In the genomic region with DNA sequence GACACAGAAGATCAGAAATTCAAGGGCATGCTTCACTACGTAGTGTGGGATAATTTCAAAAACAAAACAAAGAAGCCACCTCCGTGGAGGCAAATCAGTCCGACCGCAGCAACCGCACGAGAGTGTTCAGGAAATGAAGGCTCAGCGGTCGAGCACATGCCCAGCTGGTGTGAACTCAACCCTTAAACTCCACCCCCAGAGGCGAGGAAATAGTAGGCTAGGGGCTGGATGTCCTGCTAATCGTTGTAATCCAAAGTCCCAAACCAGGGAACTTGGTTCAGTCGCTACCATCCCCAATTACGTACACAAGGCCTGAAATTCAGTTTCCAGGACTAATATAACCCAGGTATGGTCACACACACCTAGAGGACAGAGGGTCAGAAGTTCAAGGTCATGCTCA, we compare ENCODE assay signal across 16 mouse cellular contexts. TPM values are rescaled to one million over a fixed set of nuclear protein-coding genes. Genes with fewer than 3 reads are reported as not detected.
A peak's percentile ranks its signal among the peaks of the same experiment; 100 is the strongest.
DNase-seq lines count a peak whose midpoint lies in the region; ATAC-seq and TF ChIP-seq lines count a peak whose summit lies in the region.
"Had no signal": no experiment of that assay in that cellular context is flagged by ENCODE, and none has a peak within 500 bp of the region (broad histone marks: within the 10 kb centered on the region; RNA-seq: fewer than 3 reads in every experiment).

No protein-coding gene starts in this region.

- TF ChIP-seq CTCF in liver, adult 2 months (IDR thresholded peaks at IDR 0.05; ENCODE audit: low read depth, low read length): no peak
- no peak for TF ChIP-seq CTCF in intestine, postnatal 0 days (IDR thresholded peaks at IDR 0.05; ENCODE audit: low read depth)

- ATAC-seq in liver, embryonic 12.5 days: no peak
- no peak for ATAC-seq in intestine, postnatal 0 days
- no peak for ATAC-seq in midbrain, embryonic 13.5 days
- ATAC-seq: forebrain, embryonic 13.5 days; inflammation-experienced regulatory T-cells, adult 6 months had no signal

- no peaks in the 10 kb centered on the region for H3K4me1 ChIP-seq in liver, adult 2 months (ENCODE audit: control insufficient read depth, insufficient read depth, low read length)
- H3K4me1 ChIP-seq in liver, embryonic 12.5 days: peaks cover 13% of the 10 kb centered on the region
- peaks cover 1 to 14% of the 10 kb centered on the region in 2 experiments; a peak in 3 of 4 replicates for H3K4me1 ChIP-seq in ES-E14 (ENCODE audit: control insufficient read depth in 2 of 2, insufficient read depth in 2 of 2, low read length in 2 of 2, poor library complexity in 1 of 2)
- no peaks in the 10 kb centered on the region for H3K4me1 ChIP-seq in intestine, postnatal 0 days (replicated peaks; ENCODE audit: control insufficient read depth, insufficient read depth, low read length)
- H3K4me1 ChIP-seq in midbrain, embryonic 13.5 days (replicated peaks): peaks cover 10% of the 10 kb centered on the region
- peaks cover 19% of the 10 kb centered on the region for H3K4me1 ChIP-seq in limb, embryonic 10.5 days

- H3K79me2 ChIP-seq in liver, adult 2 months (ENCODE audit: control insufficient read depth, insufficient read depth, low read length): peaks cover 2% of the 10 kb centered on the region; the same call in 1 of the 2 replicates

- H3K27ac ChIP-seq in liver, adult 2 months (replicated peaks; ENCODE audit: insufficient read depth, low read depth, low read length): no peak overlapping the region
- H3K27ac ChIP-seq in liver, embryonic 12.5 days: no peak overlapping the region
- H3K27ac ChIP-seq in ES-E14 (ENCODE audit: insufficient read depth, low read depth, low read length, poor library complexity, severe bottlenecking): no peak overlapping the region
- no peak overlapping the region for H3K27ac ChIP-seq in intestine, postnatal 0 days (ENCODE audit: low read depth, low read length)
- H3K27ac ChIP-seq in midbrain, embryonic 13.5 days: no peak overlapping the region
- no peak overlapping the region for H3K27ac ChIP-seq in limb, embryonic 10.5 days
- H3K27ac ChIP-seq: embryonic facial prominence, embryonic 12.5 days; forebrain, embryonic 13.5 days; left cerebral cortex, adult 2 months; liver, embryonic 14.5 days; midbrain, embryonic 12.5 days had no signal

- H3K27me3 ChIP-seq in liver, adult 2 months (ENCODE audit: control insufficient read depth, insufficient read depth, low read length): no peaks in the 10 kb centered on the region
- peaks cover 63% of the 10 kb centered on the region for H3K27me3 ChIP-seq in liver, embryonic 12.5 days (replicated peaks)
- peaks cover 3% of the 10 kb centered on the region; the same call in 1 of the 2 replicates for H3K27me3 ChIP-seq in intestine, postnatal 0 days (replicated peaks; ENCODE audit: control insufficient read depth, insufficient read depth, low read length)
- no peaks in the 10 kb centered on the region for H3K27me3 ChIP-seq in midbrain, embryonic 13.5 days
- no peaks in the 10 kb centered on the region for H3K27me3 ChIP-seq in limb, embryonic 10.5 days (ENCODE audit: low read depth, poor library complexity, severe bottlenecking)
- H3K27me3 ChIP-seq: embryonic facial prominence, embryonic 12.5 days; forebrain, embryonic 13.5 days; midbrain, embryonic 12.5 days had no signal

- no peak overlapping the region for H3K9ac ChIP-seq in liver, adult 2 months (ENCODE audit: low read depth, low read length)
- no peak overlapping the region for H3K9ac ChIP-seq in liver, embryonic 12.5 days
- H3K9ac ChIP-seq in ES-E14 (ENCODE audit: insufficient read depth, low read depth, low read length, poor library complexity, severe bottlenecking): no peak overlapping the region
- H3K9ac ChIP-seq in intestine, postnatal 0 days (ENCODE audit: low read depth, low read length): no peak overlapping the region
- no peak overlapping the region for H3K9ac ChIP-seq in midbrain, embryonic 13.5 days (replicated peaks)
- H3K9ac ChIP-seq: embryonic facial prominence, embryonic 12.5 days; forebrain, embryonic 13.5 days; liver, embryonic 14.5 days; midbrain, embryonic 12.5 days had no signal

- 63% methylated on average over 12 of the region's 12 CpGs for WGBS in liver, adult 2 months
- 52% methylated on average over 12 of the region's 12 CpGs for WGBS in liver, embryonic 12.5 days (ENCODE audit: insufficient replicate concordance)
- WGBS in intestine, postnatal 0 days: 67% methylated on average over 12 of the region's 12 CpGs
- 76% methylated on average over 12 of the region's 12 CpGs for WGBS in midbrain, embryonic 13.5 days
- 86% methylated on average over 12 of the region's 12 CpGs for WGBS in limb, embryonic 10.5 days

- in situ Hi-C loops in ES-E14 (cut with MboI; ENCODE audit: low sequenced_read_pairs in 2 of 2, unreplicated experiment in 2 of 2): no loop called here

- no peaks in the 10 kb centered on the region for H3K9me3 ChIP-seq in liver, embryonic 12.5 days (replicated peaks)
- no peaks in the 10 kb centered on the region for H3K9me3 ChIP-seq in ES-E14 (ENCODE audit: control insufficient read depth, insufficient read depth, low read depth, low read length)
- H3K9me3 ChIP-seq in intestine, postnatal 0 days (ENCODE audit: control insufficient read depth): no peaks in the 10 kb centered on the region
- H3K9me3 ChIP-seq in midbrain, embryonic 13.5 days: no peaks in the 10 kb centered on the region
- H3K9me3 ChIP-seq in limb, embryonic 10.5 days (replicated peaks): no peaks in the 10 kb centered on the region
- H3K9me3 ChIP-seq: embryonic facial prominence, embryonic 12.5 days; forebrain, embryonic 13.5 days; midbrain, embryonic 12.5 days had no signal

- no peak for TF ChIP-seq POLR2A in liver, adult 2 months (IDR thresholded peaks at IDR 0.05; ENCODE audit: extremely low read depth, insufficient read depth, low read length)

- DNase-seq in liver, adult 2 months (ENCODE audit: extremely low read depth, low read depth, low spot score): peak; percentile 18
- DNase-seq in ES-E14 (ENCODE audit: low read depth, low spot score): peak; percentile 45
- DNase-seq in naive thymus-derived CD4-positive, alpha-beta T cell, adult 2 months (ENCODE audit: low read depth): peak; percentile 74
- DNase-seq in thymus, postnatal 0 days (ENCODE audit: low spot score): peak; percentile 71
- no peak for DNase-seq in limb, embryonic 10.5 days (ENCODE audit: low spot score)
- DNase-seq: cerebellum, adult 8-10 months; right cerebral cortex, postnatal 14 days had no signal

- H3K4me3 ChIP-seq in liver, adult 2 months (ENCODE audit: insufficient read depth, low read depth, low read length): no peak overlapping the region
- no peak overlapping the region for H3K4me3 ChIP-seq in liver, embryonic 12.5 days
- H3K4me3 ChIP-seq in ES-E14 (ENCODE audit: insufficient read depth in 1 of 2, low read depth in 1 of 2, low read length in 2 of 2, poor library complexity in 1 of 2, severe bottlenecking in 1 of 2): no peak overlapping the region
- no peak overlapping the region for H3K4me3 ChIP-seq in intestine, postnatal 0 days (ENCODE audit: low read depth, low read length)
- H3K4me3 ChIP-seq in midbrain, embryonic 13.5 days (replicated peaks): no peak overlapping the region
- H3K4me3 ChIP-seq in limb, embryonic 10.5 days: no peak overlapping the region
- H3K4me3 ChIP-seq: embryonic facial prominence, embryonic 12.5 days; forebrain, embryonic 13.5 days; left cerebral cortex, adult 2 months; midbrain, embryonic 12.5 days had no signal

- H3K36me3 ChIP-seq in liver, adult 2 months (ENCODE audit: control insufficient read depth, insufficient read depth, low read length): no peaks in the 10 kb centered on the region
- H3K36me3 ChIP-seq in liver, embryonic 12.5 days: no peaks in the 10 kb centered on the region
- no peaks in the 10 kb centered on the region for H3K36me3 ChIP-seq in ES-E14 (ENCODE audit: control insufficient read depth, insufficient read depth, low read length, poor library complexity, severe bottlenecking)
- H3K36me3 ChIP-seq in intestine, postnatal 0 days (ENCODE audit: control insufficient read depth, insufficient read depth): no peaks in the 10 kb centered on the region
- no peaks in the 10 kb centered on the region for H3K36me3 ChIP-seq in midbrain, embryonic 13.5 days
- no peaks in the 10 kb centered on the region for H3K36me3 ChIP-seq in limb, embryonic 10.5 days
- H3K36me3 ChIP-seq: embryonic facial prominence, embryonic 12.5 days; midbrain, embryonic 12.5 days had no signal

- no peak overlapping the region for H3K4me2 ChIP-seq in liver, embryonic 12.5 days
- H3K4me2 ChIP-seq in intestine, postnatal 0 days (replicated peaks; ENCODE audit: low read depth): no peak overlapping the region
- no peak overlapping the region for H3K4me2 ChIP-seq in midbrain, embryonic 13.5 days (replicated peaks)
- H3K4me2 ChIP-seq: embryonic facial prominence, embryonic 12.5 days; forebrain, embryonic 13.5 days; midbrain, embryonic 12.5 days had no signal

RNA-seq across cellular contexts. Expression of gene Brwd1, which starts 4.7 kb away (rescaled TPM):
- total RNA-seq in liver, adult 2 months (2014; rRNA removed): 56.3 and 59.8 TPM in 2 replicates
- polyA plus RNA-seq in liver, adult 2 months (2012; rRNA removed): 9.9 and 12.3 TPM in 2 replicates
- polyA plus RNA-seq in liver, embryonic 12.5 days (2016; fragmentation: Nextera tagmentation; extraction: Ambion mirVana): 26.6 and 27.6 TPM in 2 replicates
- 117 and 146 TPM in 2 replicates for total RNA-seq in ES-E14 (2012; rRNA removed)
- polyA plus RNA-seq in thymus, postnatal 0 days (2015; fragmentation: Nextera tagmentation; extraction: Ambion mirVana): 56.8 and 62.9 TPM in 2 replicates
- polyA plus RNA-seq in intestine, postnatal 0 days (2015; fragmentation: Nextera tagmentation; extraction: Ambion mirVana): 19.9 and 23.3 TPM in 2 replicates
- 287 and 303 TPM in 2 replicates for polyA plus RNA-seq in midbrain, embryonic 13.5 days (2015; fragmentation: Nextera tagmentation; extraction: Ambion mirVana)
- polyA plus RNA-seq in limb, embryonic 10.5 days (2016; fragmentation: Nextera tagmentation; extraction: Ambion mirVana): 123 and 146 TPM in 2 replicates

RNA-seq across cellular contexts. Expression of gene Hmgn1, which starts 40.5 kb away (rescaled TPM):
- total RNA-seq in liver, adult 2 months (2014; rRNA removed): 43.9 and 48.3 TPM in 2 replicates
- polyA plus RNA-seq in liver, adult 2 months (2012; rRNA removed): 11.4 and 15.0 TPM in 2 replicates
- 238 and 246 TPM in 2 replicates for polyA plus RNA-seq in liver, embryonic 12.5 days (2016; fragmentation: Nextera tagmentation; extraction: Ambion mirVana)
- total RNA-seq in ES-E14 (2012; rRNA removed): 278 and 403 TPM in 2 replicates
- 380 and 399 TPM in 2 replicates for polyA plus RNA-seq in thymus, postnatal 0 days (2015; fragmentation: Nextera tagmentation; extraction: Ambion mirVana)
- polyA plus RNA-seq in intestine, postnatal 0 days (2015; fragmentation: Nextera tagmentation; extraction: Ambion mirVana): 200 and 202 TPM in 2 replicates
- polyA plus RNA-seq in midbrain, embryonic 13.5 days (2015; fragmentation: Nextera tagmentation; extraction: Ambion mirVana): 509 and 559 TPM in 2 replicates
- 979 and 1,015 TPM in 2 replicates for polyA plus RNA-seq in limb, embryonic 10.5 days (2016; fragmentation: Nextera tagmentation; extraction: Ambion mirVana)

RNA-seq across cellular contexts. Expression of gene Wrb, which starts 58.2 kb away (rescaled TPM):
- total RNA-seq in liver, adult 2 months (2014; rRNA removed): 4.6 and 7.4 TPM in 2 replicates
- polyA plus RNA-seq in liver, adult 2 months (2012; rRNA removed): 14.0 and 17.5 TPM in 2 replicates
- polyA plus RNA-seq in liver, embryonic 12.5 days (2016; fragmentation: Nextera tagmentation; extraction: Ambion mirVana): 26.0 and 30.9 TPM in 2 replicates
- 93.7 and 126 TPM in 2 replicates for total RNA-seq in ES-E14 (2012; rRNA removed)
- 26.3 and 26.8 TPM in 2 replicates for polyA plus RNA-seq in thymus, postnatal 0 days (2015; fragmentation: Nextera tagmentation; extraction: Ambion mirVana)
- polyA plus RNA-seq in intestine, postnatal 0 days (2015; fragmentation: Nextera tagmentation; extraction: Ambion mirVana): 18.3 and 18.5 TPM in 2 replicates
- 167 and 171 TPM in 2 replicates for polyA plus RNA-seq in midbrain, embryonic 13.5 days (2015; fragmentation: Nextera tagmentation; extraction: Ambion mirVana)
- polyA plus RNA-seq in limb, embryonic 10.5 days (2016; fragmentation: Nextera tagmentation; extraction: Ambion mirVana): 78.2 and 79.6 TPM in 2 replicates

Comparison
In these comparisons a context has a peak if more than half of its experiments do, and no peak if none do; other contexts are left out.
1. RNA of gene Hmgn1, which starts 40.5 kb away (polyA plus RNA-seq): 979 to 1,015 TPM in limb, embryonic 10.5 days, 509 to 559 TPM in midbrain, embryonic 13.5 days, 380 to 399 TPM in thymus, postnatal 0 days, 238 to 246 TPM in liver, embryonic 12.5 days and 200 to 202 TPM in intestine, postnatal 0 days; 11.4 to 15.0 TPM in liver, adult 2 months; every median in the first group is over 10 times any median in the second.